Mouse (Mus musculus): ENCODE results near the gene Ptges2. TPM values are rescaled to one million over a fixed set of nuclear protein-coding genes. Genes with fewer than 3 reads are reported as not detected.

The Ptges2 gene
- total and polyA plus RNA-seq, 3 experiments: 30.4 to 396 (median 47.0) TPM

- H3K27ac ChIP-seq (ENCODE audit: control insufficient read depth, low read depth, low read length): no peak overlapping the region
- no peaks in the 10 kb centered on the region for H3K9me3 ChIP-seq (replicated peaks; ENCODE audit: insufficient read depth, low read length)
- H3K4me1 ChIP-seq (ENCODE audit: control insufficient read depth in 1 of 2, insufficient read depth in 2 of 2, low read length in 2 of 2): peaks cover 0 to 13% of the 10 kb centered on the region in 2 experiments
- no peaks in the 10 kb centered on the region for H3K27me3 ChIP-seq (ENCODE audit: control insufficient read depth in 1 of 2, insufficient read depth in 2 of 2, low read length in 2 of 2)
- peak; percentile 41 for DNase-seq (ENCODE audit: low read depth, low spot score)
- H3K79me2 ChIP-seq (ENCODE audit: control insufficient read depth, insufficient read depth, low read length, poor library complexity): peaks cover 41% of the 10 kb centered on the region
- H3K4me3 ChIP-seq (ENCODE audit: control insufficient read depth in 1 of 2, insufficient read depth in 1 of 2, low read depth in 2 of 2, low read length in 2 of 2): peak overlapping the region; percentile 5 to 20
- H3K36me3 ChIP-seq (ENCODE audit: control insufficient read depth in 1 of 2, insufficient read depth in 2 of 2, low read length in 2 of 2): peaks cover 0 to 21% of the 10 kb centered on the region in 2 experiments; a peak in 2 of 4 replicates
- peak; percentile 47 for TF ChIP-seq MXI1 (IDR thresholded peaks at IDR 0.05; ENCODE audit: low read depth, low read length)
- TF ChIP-seq TCF12 (IDR thresholded peaks at IDR 0.05; ENCODE audit: low read depth, low read length): no peak
- 0 out of 2 replicates have a peak, but pooled peaks have one; percentile 37 for TF ChIP-seq MAX (IDR thresholded peaks at IDR 0.05; ENCODE audit: low read length)
- no peak for TF ChIP-seq GATA1 (IDR thresholded peaks at IDR 0.05; ENCODE audit: low read depth, low read length)
- no peak for TF ChIP-seq NRF1 (IDR thresholded peaks at IDR 0.05; ENCODE audit: insufficient read depth, low read depth, low read length, poor library complexity, severe bottlenecking)
- no peak for TF ChIP-seq POLR2AphosphoS5 (IDR thresholded peaks at IDR 0.05; ENCODE audit: borderline replicate concordance, low read depth, low read length)
- TF ChIP-seq BHLHE40 (IDR thresholded peaks at IDR 0.05; ENCODE audit: borderline replicate concordance, low read depth, low read length): no peak
- no peak for TF ChIP-seq GABPA (IDR thresholded peaks at IDR 0.05; ENCODE audit: low read depth, low read length)
- H3K9ac ChIP-seq (ENCODE audit: control insufficient read depth, low read depth, low read length, poor library complexity, severe bottlenecking): peak overlapping the region; percentile 76
Observed at GRCm38 (mm10) chr2:32453641-32454303, 58.1 kb downstream of the Ptges2 start.

GRCm38 (mm10) chr2:32454633-32455032 lies 58.9 kb downstream of the Ptges2 start:
- no peak overlapping the region for H3K9ac ChIP-seq (ENCODE audit: control insufficient read depth, low read depth, low read length, poor library complexity, severe bottlenecking)
- H3K9me3 ChIP-seq (replicated peaks; ENCODE audit: insufficient read depth, low read length): no peaks in the 10 kb centered on the region
- H3K27ac ChIP-seq (ENCODE audit: control insufficient read depth, low read depth, low read length): no peak overlapping the region
- peaks cover 0 to 15% of the 10 kb centered on the region in 2 experiments; a peak in 2 of 4 replicates for H3K36me3 ChIP-seq (ENCODE audit: control insufficient read depth in 1 of 2, insufficient read depth in 2 of 2, low read length in 2 of 2)
- no peaks in the 10 kb centered on the region for H3K27me3 ChIP-seq (ENCODE audit: control insufficient read depth in 1 of 2, insufficient read depth in 2 of 2, low read length in 2 of 2)
- H3K4me1 ChIP-seq (ENCODE audit: control insufficient read depth in 1 of 2, insufficient read depth in 2 of 2, low read length in 2 of 2): peaks cover 0 to 13% of the 10 kb centered on the region in 2 experiments
- H3K79me2 ChIP-seq (ENCODE audit: control insufficient read depth, insufficient read depth, low read length, poor library complexity): peaks cover 35% of the 10 kb centered on the region
- H3K4me3 ChIP-seq (ENCODE audit: control insufficient read depth in 1 of 2, insufficient read depth in 1 of 2, low read depth in 2 of 2, low read length in 2 of 2): no peak overlapping the region
- no peak for TF ChIP-seq TBP (IDR thresholded peaks at IDR 0.05; ENCODE audit: low read depth, low read length)
- no peak for TF ChIP-seq BHLHE40 (IDR thresholded peaks at IDR 0.05; ENCODE audit: borderline replicate concordance, low read depth, low read length)
- no peak for TF ChIP-seq CHD1 (IDR thresholded peaks at IDR 0.05; ENCODE audit: low read depth, low read length)
- no peak for TF ChIP-seq ZKSCAN1 (IDR thresholded peaks at IDR 0.05; ENCODE audit: low read depth, low read length)
- TF ChIP-seq KAT2A (conservative IDR thresholded peaks at IDR 0.05; ENCODE audit: low read depth, low read length): no peak
- TF ChIP-seq MAFK (IDR thresholded peaks at IDR 0.05; ENCODE audit: borderline replicate concordance, low read depth, low read length): no peak
- TF ChIP-seq ZMIZ1 (IDR thresholded peaks at IDR 0.05; ENCODE audit: low read depth, low read length): no peak
- TF ChIP-seq EP300 (IDR thresholded peaks at IDR 0.05; ENCODE audit: low read depth in 1 of 2, low read length in 2 of 2): no peak
- TF ChIP-seq E2F4 (IDR thresholded peaks at IDR 0.05; ENCODE audit: borderline replicate concordance, low read depth, low read length): no peak
- no peak for TF ChIP-seq SIN3A (IDR thresholded peaks at IDR 0.05; ENCODE audit: low read length)
- no peak for TF ChIP-seq NRF1 (IDR thresholded peaks at IDR 0.05; ENCODE audit: insufficient read depth, low read depth, low read length, poor library complexity, severe bottlenecking)
- DNase-seq (ENCODE audit: low read depth, low spot score): no peak

All from MEL (cell line).